Mouse (Mus musculus): ENCODE data around the gene Cpm. TPM values are rescaled to one million over a fixed set of nuclear protein-coding genes. Genes with fewer than 3 reads are reported as not detected.

Cpm gene
- polyA plus RNA-seq, 2 experiments from 2014 or later = 26.0 to 26.2 TPM

DNA sequence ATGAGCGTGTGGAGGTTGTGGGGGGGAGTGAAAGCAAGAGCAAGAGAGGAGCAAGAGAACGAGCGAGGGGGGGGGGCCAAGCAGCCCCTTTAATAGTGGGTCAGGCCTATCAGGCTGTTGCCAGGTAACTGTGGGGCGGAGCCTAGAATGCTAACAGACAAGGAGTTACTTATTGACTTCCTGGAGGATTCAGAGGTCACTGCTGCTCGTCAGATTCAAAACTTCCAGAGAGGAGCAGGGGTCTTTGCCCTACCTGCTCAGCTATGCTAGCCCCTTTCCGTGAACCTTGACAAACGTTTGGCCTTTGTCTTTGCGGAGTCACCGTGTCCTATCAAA, 34.5 kb downstream of the Cpm start:
- no peak for ATAC-seq

- ATAC-seq = no peak
Measured at GRCm38 (mm10) chr10:117664208-117664925, 35.1 kb downstream of the Cpm start.

DNA sequence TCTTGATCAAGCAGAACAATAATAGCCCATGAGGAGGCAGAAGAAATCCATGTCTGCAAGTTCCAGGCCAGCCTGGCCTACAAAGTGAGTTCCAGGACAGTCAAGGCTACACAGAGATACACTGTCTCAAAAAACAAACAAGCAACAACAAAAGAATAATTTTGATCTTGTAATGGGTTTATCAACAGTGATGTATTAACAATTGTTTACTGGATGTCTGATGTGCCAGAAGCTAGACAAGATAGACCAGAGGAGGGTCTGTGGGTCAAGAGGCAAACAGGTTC, 35.6 kb downstream of the Cpm start:
- no peak for ATAC-seq

- ATAC-seq = no peak
Measured at GRCm38 (mm10) chr10:117665376-117666275, 36.3 kb downstream of the Cpm start.

- no peak for ATAC-seq
Measured at GRCm38 (mm10) chr10:117666361-117666760, 37.1 kb downstream of the Cpm start.

GRCm38 (mm10) chr10:117666947-117667630, 37.8 kb downstream of the Cpm start:
- no peak for ATAC-seq

- ATAC-seq = no peak
Measured at GRCm38 (mm10) chr10:117667663-117668507, 38.6 kb downstream of the Cpm start.

GRCm38 (mm10) chr10:117668546-117669300, 39.4 kb downstream of the Cpm start:
- no peak for ATAC-seq

- no peak for ATAC-seq
Measured at GRCm38 (mm10) chr10:117669449-117670090, 40.3 kb downstream of the Cpm start.

DNA sequence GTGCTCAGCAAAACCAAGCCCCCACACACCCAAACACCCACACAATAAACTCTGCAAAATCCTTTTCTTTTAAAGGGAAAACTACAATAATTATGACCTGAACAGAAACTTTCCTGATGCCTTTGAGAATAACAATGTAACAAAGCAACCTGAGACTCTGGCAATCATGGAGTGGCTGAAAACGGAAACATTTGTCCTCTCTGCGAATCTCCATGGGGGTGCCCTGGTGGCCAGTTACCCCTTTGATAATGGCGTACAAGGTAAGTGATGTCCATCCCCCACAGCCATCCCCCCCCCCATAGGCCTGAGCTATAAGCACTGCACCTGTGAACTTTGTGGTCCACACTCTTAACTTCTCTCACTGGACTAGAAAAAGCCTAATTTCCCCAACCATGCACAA, 40.8 kb downstream of the Cpm start:
- no peak for ATAC-seq

- no peak for ATAC-seq
Measured at GRCm38 (mm10) chr10:117670791-117671190, 41.5 kb downstream of the Cpm start.

- ATAC-seq = no peak
Measured at GRCm38 (mm10) chr10:117671266-117671665, 42.0 kb downstream of the Cpm start.

GRCm38 (mm10) chr10:117671930-117672666, 42.8 kb downstream of the Cpm start:
- no peak for ATAC-seq

DNA sequence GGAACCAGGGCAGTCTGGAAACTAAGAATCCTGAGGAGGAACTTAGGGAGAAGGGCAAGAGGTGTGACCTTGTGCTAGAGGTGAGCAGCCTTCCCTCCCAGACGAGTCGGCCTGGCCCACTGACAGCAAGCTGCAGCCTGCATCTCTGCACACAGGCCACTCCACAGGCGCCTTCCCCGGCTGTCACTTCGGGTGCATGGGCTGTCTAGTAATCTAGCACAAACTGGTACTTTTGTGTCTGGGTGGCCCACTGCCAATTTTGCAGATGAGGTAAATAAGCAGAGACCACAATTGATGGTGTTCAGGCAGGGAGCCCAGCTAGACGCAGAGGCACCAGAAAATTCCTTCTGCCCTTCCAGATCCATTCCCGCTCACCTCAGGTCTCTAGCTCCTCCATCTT, 43.4 kb downstream of the Cpm start:
- no peak for ATAC-seq

DNA sequence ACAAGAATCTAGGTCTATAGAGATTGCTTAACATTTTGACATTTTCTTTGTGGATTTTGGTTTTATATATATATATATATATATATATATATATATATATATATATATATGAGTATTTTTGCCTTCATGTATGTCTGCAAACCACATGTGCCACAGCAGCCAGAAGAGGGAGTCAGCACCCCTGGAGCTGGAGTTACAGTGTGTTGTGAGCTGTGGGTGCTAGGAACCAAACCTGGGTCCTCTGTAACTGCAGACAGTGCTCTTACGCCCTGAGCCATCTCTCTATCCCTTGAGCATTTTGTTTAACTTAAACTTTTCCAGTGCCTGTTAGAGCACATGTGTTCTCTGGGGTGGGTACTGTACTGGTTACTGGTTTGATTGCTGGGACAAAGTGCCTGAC, 44.6 kb downstream of the Cpm start:
- no peak for ATAC-seq

GRCm38 (mm10) chr10:117674359-117675019, 45.2 kb downstream of the Cpm start:
- ATAC-seq = no peak

DNA sequence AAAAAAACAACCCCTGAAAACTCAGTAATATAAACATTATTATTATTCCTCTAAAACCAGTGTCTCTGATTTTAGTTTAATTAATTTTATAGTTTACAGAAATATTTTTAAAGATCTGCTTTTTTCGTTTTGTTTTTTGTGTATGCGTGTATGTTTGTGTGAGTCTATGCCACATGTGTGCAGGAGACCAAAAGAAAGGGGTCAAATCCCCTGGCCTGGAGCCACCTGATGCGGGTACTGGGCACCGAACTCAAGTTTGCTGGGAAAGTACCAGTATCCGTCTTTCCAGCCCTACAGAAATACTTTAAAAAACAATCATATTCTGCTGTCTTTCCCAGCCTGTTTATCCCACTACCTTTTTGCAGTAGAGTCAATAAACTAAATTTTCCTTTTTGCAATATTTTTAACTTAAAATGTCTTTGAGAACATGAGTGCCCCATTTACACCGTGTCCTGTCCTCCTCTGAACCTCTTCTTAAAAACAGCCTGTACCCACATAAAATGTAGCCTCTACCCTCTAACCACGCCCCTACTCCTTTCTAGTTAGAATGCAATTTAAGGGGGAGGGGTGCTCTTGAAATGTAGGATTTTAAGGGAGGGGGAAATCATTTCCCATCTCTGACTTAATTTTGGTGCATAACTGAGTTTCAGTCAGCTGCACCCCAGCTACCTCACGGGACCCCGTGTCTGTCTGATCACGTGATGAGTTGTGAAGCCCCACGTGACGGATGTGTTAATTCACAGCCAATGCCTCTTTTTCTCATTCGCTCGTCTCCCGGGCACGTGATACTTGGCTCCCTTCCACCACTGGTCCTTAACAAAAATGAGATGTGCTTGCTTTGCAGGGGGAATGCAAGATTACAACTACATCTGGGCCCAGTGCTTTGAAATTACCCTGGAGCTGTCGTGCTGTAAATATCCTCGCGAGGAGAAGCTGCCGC, 46.1 kb downstream of the Cpm start:
- ATAC-seq = peak; percentile 72

DNA sequence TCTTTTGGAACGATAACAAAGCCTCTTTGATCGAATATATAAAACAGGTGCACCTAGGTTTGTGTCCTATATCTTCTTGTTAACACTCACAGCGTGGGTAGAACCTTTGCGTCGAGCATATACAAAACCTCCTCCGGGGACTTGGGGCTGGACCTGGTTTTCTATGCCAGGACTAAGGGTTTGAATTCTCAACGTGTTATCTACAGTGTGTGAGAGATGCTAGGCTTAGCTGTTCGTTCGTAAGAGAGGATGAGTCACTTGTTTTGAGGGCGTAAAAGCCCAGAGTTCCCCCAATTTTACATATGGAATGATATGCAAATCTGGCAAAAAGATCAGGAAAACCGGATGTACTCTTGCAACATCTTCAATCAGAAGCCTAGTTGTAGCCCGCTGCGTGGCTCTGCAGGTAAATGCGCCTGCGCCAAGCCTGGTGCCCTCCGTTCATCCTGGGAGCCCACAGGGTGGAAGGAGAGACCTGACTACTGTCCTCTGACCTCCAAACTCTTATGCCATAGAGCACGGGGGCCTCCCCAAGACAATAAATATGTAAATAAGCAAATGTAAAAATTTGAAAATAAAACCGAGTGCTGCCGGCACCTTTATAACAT, 46.8 kb downstream of the Cpm start:
- ATAC-seq = peak; percentile 30
